Mouse (Mus musculus): ENCODE data around the gene Sema3a.
"Not testable (repeated sequence)": the region's sequence is repeated elsewhere in the genome, so short reads cannot be mapped to it uniquely, and the experiment has no call there.

Sema3a gene

GRCm38 (mm10) chr5:13550953-13551352 lies 425.7 kb downstream of the Sema3a start:
- no peak for DNase-seq (ENCODE audit: low read depth)

GRCm38 (mm10) chr5:13557257-13557656 lies 432.0 kb downstream of the Sema3a start:
- no peak for DNase-seq (ENCODE audit: low read depth)

GRCm38 (mm10) chr5:13573867-13574266 lies 448.7 kb downstream of the Sema3a start:
- DNase-seq (ENCODE audit: low read depth) = no peak

GRCm38 (mm10) chr5:13579123-13579522 lies 453.9 kb downstream of the Sema3a start:
- no peak for DNase-seq (ENCODE audit: low read depth)

GRCm38 (mm10) chr5:13585559-13586207 lies 460.5 kb downstream of the Sema3a start:
- peak; percentile 13 for DNase-seq (ENCODE audit: low read depth)

GRCm38 (mm10) chr5:13594422-13594821 lies 469.2 kb downstream of the Sema3a start:
- no peak for DNase-seq (ENCODE audit: low read depth)

GRCm38 (mm10) chr5:13611631-13612030 lies 486.4 kb downstream of the Sema3a start:
- DNase-seq (ENCODE audit: low read depth) = no peak

GRCm38 (mm10) chr5:13612088-13612487 lies 486.9 kb downstream of the Sema3a start:
- DNase-seq (ENCODE audit: low read depth) = no peak

GRCm38 (mm10) chr5:13614575-13614974 lies 489.4 kb downstream of the Sema3a start:
- not testable (repeated sequence) for DNase-seq (ENCODE audit: low read depth)

- DNase-seq (ENCODE audit: low read depth) = no peak
Measured at GRCm38 (mm10) chr5:13615907-13616306, 490.7 kb downstream of the Sema3a start.

- DNase-seq (ENCODE audit: low read depth) = no peak
Measured at GRCm38 (mm10) chr5:13622578-13622977, 497.4 kb downstream of the Sema3a start.

GRCm38 (mm10) chr5:13624754-13625153 lies 499.5 kb downstream of the Sema3a start:
- peak; percentile 11 for DNase-seq (ENCODE audit: low read depth)

- DNase-seq (ENCODE audit: low read depth) = no peak
Measured at GRCm38 (mm10) chr5:13626093-13626492, 500.9 kb downstream of the Sema3a start.

GRCm38 (mm10) chr5:13628606-13629311 lies 503.5 kb downstream of the Sema3a start:
- DNase-seq (ENCODE audit: low read depth) = peak; percentile 42

- no peak for DNase-seq (ENCODE audit: low read depth)
Measured at GRCm38 (mm10) chr5:13629916-13630315, 504.7 kb downstream of the Sema3a start.

- DNase-seq (ENCODE audit: low read depth) = no peak
Measured at GRCm38 (mm10) chr5:13630692-13631091, 505.5 kb downstream of the Sema3a start.

GRCm38 (mm10) chr5:13636237-13636636 lies 511.0 kb downstream of the Sema3a start:
- no peak for DNase-seq (ENCODE audit: low read depth)

Measured in fibroblast of lung, adult 2 months (primary cell).